Mouse (Mus musculus) left cerebral cortex, adult 9 months (tissue): Measurements from ENCODE around the gene Hdac7.

ENCODE experiments used
- DNase-seq, 2 experiments: peaks; one replicate each; pipeline ENCODE4 v3.0.0; 2022; ENCODE audit warnings: low spot score in 2 of 2

The Hdac7 gene

GRCm38 (mm10) chr15:97767280-97768186 lies 76.8 kb downstream of the Hdac7 start, which contains the start of gene Rapgef3:
Gene Rapgef3 (minus strand): TSS chr15:97767972.
- DNase-seq = peak in 1 of 2 experiments; percentile 78

GRCm38 (mm10) chr15:97766594-97767279 lies 77.6 kb downstream of the Hdac7 start:
- DNase-seq = no peak

DNA sequence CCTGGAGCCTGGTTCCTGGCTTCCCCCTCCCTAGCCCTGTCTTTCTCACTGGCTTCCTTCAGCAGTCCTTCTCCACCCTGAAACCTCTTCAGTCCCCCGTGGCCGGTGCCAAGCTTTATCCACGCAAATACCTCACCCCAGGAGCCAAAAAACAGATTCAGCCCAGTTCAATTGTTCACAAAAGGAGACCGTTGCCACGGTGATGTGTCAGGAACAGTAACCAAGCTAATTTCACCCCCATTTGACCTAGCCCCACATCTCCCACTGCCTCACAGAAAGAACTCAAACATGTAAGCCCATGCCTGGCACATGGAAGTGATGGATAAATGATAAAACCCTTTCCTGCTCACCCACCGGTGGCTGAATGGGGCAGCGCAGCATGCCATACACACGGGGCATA lies 78.1 kb downstream of the Hdac7 start:
- DNase-seq = peak in 1 of 2 experiments; percentile 39

- no peak for DNase-seq
Observed at GRCm38 (mm10) chr15:97765090-97765794, 79.1 kb downstream of the Hdac7 start.

DNA sequence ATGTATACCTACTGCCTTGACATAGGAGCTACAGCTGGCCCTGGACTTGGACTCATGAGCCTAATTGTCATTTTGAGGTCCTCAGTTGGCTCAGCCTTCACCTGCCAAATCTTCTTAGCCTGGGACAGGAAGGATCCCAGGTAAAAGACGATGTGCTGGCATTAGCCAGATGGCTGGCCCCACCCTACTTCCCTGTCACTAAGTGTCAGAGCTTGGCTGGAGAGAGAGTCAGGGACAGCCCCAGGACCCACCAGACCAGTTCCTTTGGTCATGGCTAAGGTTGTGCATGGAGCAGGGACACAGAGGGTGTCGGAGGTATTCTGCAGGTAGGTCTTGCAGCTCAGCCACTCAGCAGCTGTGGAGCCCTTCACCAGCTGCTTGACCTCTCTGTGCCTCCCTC lies 79.8 kb downstream of the Hdac7 start:
- no peak for DNase-seq

DNA sequence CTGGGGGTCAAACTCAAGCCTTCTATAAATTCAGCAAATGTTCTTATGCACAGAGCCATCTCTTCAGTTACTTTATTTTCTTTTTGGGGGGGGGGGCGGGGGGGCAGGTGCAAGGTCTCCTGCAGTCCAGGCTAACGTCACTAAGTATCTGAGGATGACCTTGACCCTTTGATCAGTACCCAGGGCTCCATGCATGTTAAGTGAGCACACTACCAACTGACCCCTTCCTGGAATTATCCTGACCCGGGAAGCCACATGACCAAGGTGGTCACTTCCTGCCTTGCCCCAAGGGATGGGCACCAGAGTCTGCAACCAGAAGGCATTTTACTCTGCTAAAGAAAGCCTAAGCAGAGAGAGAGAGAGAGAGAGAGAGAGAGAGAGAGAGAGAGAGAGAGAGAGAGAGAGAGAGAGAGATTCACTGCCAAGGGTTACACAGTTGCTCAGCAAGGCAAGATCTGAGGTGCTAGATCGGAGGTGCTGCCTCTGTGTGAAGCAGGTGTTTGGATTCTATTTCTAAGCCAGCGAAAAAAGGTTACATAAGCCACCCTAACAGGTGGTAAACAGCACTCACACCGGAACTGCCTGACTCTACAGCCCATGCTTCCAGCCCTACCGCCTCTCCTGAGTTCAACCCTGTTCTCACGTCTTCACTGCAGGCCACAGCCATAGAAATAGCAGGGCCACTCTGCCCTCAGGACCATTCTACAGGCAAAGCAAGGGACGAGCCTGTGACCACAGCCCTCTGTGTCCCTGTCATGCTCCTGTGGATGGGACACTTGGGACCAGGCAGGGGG lies 80.8 kb downstream of the Hdac7 start:
- DNase-seq = no peak

DNA sequence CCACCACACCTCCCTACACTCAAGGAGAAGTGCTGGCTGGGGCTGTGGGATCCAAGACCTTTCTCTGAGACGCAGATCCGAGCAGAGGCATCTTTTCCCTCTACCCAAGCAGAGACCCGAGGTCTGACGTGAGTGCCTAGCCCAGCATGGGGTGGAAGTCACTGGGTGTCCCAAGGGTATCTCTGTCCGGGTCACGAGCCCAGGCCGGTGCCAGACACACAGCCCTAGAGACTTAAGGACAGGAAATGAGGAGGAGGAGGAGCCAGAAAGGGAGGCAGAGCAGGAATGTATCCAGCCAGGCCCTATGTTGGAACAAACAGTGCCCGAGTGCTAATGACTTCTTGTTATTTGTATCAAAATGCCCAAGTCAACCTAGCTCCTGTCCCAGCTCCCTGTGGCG lies 81.6 kb downstream of the Hdac7 start:
- no peak for DNase-seq

DNA sequence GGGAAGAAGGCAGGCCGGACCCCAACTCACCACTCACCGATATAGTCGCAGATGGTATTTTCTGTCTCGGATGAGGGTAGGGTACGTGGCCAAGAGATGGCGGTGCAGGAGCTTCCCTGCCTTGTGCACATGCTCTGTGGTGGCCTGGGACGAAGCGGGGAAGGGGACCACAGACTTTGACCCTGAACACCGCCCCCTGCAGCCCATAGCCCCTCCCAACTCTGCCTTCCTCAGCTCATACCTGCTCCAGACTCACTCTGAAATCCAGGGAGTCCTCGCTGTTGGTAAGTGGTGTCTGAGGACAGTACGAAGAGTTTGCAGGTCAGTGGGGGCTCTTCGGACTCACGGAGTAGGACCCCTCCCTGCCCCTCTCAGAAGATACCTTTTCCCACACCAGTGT lies 82.9 kb downstream of the Hdac7 start:
- no peak for DNase-seq

DNA sequence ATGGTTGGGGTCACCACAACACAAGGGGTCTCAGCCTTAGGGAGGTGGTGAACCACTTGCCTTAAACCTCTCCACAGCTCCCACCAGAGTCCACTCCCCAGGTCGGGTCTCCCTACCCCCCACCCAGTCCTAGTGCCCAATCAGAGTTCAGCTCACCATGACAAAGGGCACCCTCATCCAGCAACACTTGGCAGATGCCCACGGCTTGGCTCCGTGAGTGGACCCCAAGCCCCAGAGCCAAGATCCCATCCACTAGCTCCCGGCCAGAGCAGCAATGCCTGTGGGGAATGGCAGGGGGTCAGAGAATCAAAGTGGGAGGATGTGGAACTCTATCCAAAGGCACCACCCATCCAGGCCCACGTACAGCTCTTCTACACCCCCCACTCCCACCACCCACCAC lies 83.3 kb downstream of the Hdac7 start:
- DNase-seq = no peak

- peak in 1 of 2 experiments; percentile 68 for DNase-seq
Observed at GRCm38 (mm10) chr15:97760006-97760405, 84.3 kb downstream of the Hdac7 start.

GRCm38 (mm10) chr15:97755361-97755760 lies 88.9 kb downstream of the Hdac7 start:
- DNase-seq = no peak

DNA sequence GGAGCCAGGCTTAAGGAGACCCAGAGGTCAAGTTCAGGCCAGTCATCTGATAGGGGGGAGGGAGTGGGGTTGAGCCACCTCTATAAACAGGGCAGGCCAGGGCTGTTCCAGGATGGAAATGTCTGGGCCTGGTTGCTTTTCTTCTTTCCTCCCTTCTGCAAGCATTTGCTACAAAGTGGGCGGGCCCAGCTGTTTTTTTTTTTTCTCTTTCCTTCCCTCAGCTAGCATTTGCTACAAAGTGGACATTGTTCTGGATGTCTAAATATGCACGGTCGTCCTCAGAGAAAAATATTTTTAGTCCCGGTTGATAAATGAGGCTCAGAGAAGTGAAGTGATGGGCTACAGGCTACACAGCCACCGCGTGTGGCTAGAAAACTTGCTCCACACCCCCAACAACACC lies 89.8 kb downstream of the Hdac7 start:
- no peak for DNase-seq

GRCm38 (mm10) chr15:97752491-97752890 lies 91.8 kb downstream of the Hdac7 start:
- DNase-seq = no peak

GRCm38 (mm10) chr15:97751676-97752075 lies 92.6 kb downstream of the Hdac7 start:
- no peak for DNase-seq

DNA sequence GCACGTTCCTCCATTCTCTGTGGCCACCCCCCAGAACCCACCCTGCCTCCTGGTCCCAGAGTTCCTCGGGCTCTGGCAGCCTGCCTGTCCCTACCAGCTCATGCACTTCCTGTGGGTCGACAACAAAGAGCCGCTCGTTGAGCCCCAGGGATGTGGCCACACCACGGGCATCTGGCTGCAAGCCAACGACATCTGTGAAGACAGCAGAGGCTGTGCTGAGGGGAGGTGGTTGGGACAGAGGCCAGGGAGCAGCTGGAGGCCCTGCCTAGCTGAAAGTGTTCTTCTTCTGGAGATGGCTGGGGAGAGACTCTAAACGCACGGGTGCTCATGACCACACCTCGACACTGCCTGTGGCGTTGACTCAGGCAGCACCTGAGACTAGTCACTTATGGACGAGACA lies 93.6 kb downstream of the Hdac7 start:
- peak; percentile 67 to 82 for DNase-seq

- DNase-seq = no peak
Observed at GRCm38 (mm10) chr15:97749841-97750240, 94.5 kb downstream of the Hdac7 start.

DNA sequence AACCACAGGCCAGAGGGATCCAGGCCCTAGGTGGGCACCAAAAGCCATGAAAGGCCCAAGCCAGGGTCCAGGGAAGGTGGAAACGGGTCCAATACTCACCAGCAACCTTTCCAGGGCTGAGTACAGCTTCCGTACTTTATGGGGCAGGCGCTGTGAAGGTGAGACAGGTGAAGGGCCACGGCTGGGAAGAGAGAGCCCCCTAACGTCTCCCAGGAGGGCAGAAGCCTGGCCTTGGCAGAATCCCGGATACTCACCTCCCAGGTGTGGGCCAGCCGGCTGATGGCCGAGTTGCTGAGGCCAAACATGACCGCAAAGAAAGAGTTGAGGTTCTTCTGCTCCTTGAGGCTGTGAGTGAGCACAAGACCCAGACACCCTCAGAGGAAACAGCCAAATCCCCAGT lies 94.9 kb downstream of the Hdac7 start:
- no peak for DNase-seq

GRCm38 (mm10) chr15:97748964-97749363 lies 95.3 kb downstream of the Hdac7 start:
- no peak for DNase-seq

DNA sequence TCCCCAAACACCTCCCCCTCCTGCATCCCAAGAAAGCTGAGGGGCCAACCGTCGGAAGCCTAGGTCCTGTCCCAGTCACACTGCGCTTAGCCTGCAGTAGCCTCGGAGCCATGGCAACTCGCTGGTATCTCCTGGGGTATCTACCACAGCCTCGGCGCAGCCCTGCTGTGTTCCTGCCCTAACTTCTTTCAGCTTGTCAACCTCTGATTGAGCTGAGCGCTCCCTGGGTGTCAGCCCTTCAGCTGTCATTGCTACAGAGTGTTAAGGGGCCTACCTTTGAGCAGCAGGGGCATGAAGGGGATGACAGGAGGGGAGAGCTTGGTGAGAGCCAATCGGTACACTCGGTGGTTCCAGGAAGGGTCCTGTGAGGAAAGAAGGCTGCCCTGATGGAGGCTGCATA lies 96.0 kb downstream of the Hdac7 start:
- no peak for DNase-seq

GRCm38 (mm10) chr15:97747486-97747885 lies 96.8 kb downstream of the Hdac7 start:
- no peak for DNase-seq

DNA sequence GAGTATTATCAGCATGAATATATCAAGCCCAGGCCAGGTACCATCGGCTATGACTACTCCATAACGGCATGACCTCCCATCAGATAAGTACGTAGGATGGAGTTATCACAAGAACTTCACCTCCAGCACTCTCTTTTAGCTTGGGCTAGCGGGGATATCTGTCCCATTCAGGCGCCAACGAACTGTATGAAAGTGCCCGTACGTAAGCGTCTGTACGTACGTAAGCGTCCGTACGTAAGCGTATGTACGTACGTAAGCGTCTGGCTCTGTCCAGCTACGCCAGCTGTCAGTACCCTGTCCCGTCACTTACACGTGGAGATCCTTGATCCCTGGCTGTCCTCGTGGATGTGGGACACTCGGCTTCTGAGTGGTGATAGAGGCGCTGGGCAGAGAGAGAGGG lies 97.6 kb downstream of the Hdac7 start:
- no peak for DNase-seq

DNA sequence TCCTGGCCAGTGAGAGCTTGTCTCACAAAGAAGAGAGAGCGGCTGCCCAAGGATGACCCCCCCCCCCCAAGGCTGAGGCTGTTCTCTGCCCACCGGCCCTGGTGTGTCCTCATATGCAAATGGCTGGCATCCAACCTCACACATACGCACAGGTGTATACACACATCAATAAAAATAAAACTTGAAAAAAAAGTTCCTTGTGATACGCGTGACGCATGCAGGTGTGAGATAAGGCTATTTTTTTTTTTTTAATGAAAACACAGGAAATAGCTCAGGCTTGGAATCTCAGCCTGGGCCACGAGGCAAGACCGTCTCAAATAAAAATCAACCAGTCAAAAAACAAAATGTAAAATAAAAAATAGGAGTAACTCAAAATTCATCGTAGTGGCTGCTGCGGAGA lies 98.0 kb downstream of the Hdac7 start:
- no peak for DNase-seq
